Mouse (Mus musculus) kidney, postnatal 25 days (tissue): ENCODE data around the gene Gm17482.

ENCODE experiments used
- DNase-seq, 2 experiments: peaks; one replicate each; pipeline ENCODE4 v3.0.0; 2021; ENCODE audit warnings: mixed read lengths in 2 of 2

Gm17482 gene

DNA sequence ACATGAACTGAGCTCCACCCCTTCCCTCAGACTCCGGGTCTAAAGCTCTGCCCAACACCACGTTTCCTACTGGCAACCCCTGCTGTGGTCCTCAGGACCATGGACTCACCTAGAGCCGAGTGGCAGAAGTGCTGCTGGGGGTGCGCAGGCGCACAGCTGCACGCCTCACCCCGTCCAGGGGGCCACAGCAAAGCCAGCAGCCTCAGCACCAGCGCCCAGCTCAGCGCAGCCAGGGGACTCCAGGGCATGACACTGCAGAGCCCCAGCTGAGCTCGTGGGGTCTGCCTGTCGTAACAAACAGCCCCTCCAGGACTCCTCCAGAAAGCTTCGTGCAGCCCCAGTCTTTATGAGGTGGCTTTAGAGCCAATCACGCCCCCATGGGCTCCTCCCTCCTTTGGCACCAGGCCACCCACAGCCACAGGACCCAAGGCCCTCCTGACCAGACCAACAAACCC lies 24.4 kb downstream of the Gm17482 start:
- DNase-seq: peak; percentile 13 to 44

DNA sequence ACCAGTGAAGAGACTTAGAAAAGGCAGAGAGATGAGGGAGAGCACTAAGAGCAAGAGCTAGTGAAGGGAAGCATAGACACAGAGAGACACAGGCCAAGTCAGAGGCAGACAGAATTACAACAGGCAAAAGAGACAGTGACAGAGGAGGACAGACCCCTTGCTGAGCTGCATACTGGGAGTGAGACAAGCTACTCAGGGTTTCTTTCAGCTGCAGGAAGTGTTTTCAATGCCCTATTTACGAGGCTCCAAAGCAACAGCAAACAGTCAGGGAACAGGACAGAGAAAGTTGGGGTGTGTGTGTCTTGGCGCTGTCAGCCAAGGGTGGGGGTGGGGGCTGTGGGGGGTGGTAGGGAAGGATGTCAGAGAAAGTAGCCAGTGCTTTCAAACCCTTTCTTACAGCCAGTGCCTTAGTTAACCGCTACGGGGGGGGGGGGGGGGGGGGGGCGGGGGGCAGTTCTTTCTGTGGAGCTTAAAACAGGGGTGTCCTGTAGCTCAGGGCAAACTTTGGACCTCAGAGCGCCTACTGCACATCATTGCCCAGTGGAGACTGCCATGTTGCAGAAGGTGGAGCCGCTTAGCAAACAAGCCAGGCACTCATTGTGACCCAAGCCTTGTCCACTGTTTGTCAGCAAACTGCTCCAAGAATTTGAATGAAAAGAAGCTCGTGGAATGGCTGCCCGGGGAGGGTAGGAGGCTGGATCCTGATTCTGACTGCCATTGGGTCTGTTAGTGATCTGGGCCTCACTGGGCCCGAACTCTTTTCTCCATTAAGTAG lies 25.1 kb downstream of the Gm17482 start, which contains the start of gene Timp4:
TSS of gene Timp4 (minus strand) at position 107 of the 775 bp plus-strand sequence.
- DNase-seq: no peak

DNA sequence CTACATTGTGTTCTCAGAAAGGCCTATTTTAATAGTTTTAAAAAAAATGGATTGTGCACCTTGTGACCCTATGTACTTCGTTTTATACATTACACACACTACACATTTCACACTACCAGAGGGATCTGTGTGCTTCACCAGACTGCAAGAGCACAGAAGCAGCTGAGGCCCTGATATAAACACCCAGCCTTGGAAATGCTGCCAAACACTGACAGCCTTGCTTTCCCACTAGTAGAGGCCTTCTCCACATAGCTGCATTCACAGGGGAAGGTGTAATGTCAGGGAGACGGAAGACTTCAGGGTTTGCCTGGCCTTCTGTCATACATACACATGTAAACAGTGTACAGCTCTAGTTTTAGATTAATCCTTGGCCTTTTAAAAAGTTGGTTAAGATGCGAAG lies 28.0 kb downstream of the Gm17482 start:
- DNase-seq: no peak

DNA sequence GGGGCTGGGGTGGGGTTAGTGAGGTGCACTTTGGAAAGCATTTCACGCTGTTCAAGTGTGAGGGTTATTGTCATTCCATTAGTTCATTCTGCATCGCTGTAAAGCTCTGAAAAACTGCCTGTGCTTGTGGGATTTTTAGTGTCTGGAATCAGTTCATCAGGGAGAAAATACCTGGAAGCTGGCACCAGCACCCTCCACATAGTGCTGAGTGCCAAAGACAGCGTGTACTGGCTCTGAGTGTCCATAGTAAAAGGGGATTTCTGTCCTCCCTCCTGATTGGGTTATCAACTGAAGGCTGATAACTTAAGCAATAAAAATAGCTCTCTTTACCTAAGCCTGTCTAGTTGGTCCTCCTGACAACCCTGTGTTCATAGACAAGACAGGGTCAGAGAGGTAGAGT lies 33.4 kb downstream of the Gm17482 start:
- no peak for DNase-seq

DNA sequence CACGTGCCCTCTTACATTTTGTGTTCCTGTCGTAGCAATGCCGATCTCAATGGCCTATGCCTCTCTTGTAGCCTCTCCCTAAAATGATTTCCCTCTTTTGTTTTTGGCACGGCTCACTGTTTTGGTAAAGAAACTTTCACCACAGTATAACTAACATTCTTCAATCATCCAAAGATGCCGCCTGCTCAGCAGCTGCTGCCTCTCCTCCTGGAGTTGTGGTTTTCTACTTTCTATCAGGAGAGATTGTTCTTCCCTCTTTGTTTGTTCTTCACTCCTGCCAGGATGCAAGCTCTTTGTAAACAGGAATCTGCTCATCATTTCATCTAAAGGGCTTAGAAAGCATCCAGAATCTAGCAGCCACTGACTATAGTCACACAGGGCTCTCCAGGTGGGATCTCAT lies 39.6 kb downstream of the Gm17482 start:
- no peak for DNase-seq

DNA sequence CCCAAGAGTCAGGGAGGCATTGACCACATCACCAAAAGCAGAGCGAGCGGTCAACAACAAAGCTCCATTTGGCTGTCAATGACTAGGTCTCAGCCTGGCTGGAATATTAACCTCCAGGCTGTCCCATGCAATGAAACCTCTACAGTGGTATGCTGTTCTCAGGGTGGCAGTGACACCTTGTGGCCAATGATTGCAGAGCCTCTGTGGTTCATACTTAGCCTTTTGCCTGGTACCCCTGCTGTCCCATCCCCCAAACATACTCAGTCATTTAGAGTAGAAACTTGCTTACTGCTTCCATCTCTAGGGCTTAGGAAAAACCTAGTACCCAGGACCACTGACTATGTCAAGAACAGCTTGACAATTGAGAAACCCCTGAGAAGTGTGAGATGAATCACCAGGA lies 40.8 kb downstream of the Gm17482 start:
- DNase-seq: peak; percentile 75 to 85

DNA sequence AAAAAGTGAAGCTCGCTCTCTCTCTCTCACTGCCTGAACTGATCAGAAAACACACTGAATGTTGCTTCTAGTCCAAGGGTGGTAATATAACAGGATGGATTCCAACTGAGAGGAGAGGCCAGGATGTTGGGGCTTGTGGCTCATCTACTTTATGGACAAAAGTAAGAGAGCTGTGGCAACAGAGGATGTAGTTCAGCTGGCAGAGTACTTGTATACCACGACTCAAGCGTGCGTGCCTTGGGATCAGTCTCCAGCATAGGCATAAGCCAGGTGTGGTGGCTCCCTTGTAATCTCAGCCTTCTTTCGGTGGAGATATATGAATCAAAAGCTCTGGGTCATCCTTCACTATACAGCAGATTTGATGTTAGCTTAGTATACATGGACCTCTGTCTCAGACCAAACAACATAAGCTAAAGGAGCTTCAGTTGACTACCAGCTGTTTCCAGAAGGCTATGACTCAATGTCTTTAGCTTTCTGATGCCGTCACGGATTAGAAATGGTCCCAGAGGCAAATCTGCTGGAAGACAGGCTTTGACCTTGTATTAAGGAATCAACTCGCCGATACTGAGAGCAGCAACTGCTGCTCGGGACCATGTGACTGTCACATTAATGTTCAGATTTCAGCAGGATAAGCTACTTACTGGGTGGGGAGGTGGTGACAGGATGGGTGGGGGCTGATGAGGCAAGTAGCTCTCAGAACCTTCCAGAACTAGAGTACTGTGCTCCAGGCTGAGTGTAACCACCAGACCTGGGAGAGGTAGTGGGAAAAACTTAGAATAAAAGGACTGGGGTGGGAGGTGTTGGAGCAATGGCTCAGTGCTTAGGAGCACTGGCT lies 41.6 kb downstream of the Gm17482 start:
- peak in 1 of 2 experiments; percentile 20 for DNase-seq

DNA sequence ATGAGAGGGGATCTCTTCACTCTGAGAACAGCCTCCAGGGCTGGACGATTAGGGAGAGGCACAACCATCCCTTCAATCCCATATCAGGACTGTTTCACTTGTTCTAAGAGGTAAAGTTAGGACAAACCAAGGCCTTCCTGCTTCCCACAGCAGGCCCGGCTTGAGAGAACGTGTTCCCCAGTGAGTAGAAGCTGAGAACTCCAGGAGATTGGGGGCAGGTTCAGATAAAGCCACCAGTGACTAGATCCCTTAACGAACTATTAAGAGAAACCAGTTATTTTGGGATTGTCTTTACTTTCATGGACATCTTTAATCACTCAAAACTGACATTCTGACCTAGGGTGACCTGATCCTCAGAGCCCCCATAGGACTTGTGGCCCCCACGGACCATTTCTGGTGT lies 42.4 kb downstream of the Gm17482 start:
- DNase-seq: no peak

DNA sequence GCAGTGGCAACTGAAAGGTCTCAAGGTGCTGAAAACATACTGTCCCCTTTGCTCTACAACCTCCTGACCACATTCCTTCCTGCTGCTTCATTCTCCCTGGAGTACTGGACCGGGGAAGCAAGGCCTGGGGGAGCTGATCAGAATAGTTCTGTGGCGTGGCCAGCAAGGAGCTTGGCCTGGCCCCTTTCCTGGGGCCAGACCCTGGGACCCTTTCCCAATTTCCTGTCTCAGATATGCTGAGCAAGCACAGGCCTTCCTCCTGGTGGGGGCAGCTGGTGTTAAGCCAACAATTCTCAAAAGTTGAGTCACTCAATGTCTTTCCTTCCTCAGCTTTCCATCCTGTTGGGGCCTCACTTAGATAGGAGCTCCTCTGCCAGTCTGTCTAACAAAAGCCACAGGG lies 42.9 kb downstream of the Gm17482 start:
- peak in 1 of 2 experiments; percentile 29 for DNase-seq

DNA sequence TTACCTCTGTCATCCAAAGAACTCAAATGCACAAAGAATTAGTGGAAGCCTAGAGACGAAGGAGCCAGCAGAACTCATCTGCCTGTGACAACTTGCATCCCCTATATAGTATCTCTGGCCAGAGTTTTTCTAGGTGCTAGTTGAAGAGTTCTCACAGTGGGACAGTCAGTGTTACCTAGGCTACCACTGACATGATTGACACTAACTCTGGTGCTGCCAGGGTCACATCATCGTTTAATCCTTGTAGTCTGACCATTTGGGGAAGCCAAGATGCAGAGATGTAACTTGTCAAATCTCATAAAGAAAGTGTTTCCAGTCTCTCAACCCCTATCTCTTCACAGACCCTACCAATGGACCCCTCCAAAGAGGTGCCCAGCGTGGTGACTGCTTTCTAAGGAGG lies 44.2 kb downstream of the Gm17482 start:
- DNase-seq: no peak

DNA sequence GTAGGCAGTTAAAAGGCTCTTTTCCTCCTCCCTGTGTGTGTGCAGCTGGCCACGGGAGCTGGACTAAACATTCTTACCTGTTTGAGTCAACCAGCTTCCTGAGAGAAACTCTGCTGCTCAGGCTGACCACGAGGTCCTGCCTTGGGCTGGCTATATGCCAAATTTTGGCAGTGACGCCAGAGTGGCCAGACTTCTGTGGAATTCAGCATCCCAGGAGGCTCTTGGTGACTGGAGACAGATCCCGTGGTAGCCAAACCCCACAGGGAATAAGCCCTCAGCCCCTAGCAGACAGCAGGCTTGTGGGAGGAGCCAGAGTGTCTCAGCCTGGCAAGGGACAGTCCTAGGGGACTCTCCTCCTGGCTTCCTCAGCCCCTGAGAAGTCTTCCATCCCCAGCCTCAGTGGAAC lies 44.7 kb downstream of the Gm17482 start:
- peak; percentile 67 to 80 for DNase-seq

DNA sequence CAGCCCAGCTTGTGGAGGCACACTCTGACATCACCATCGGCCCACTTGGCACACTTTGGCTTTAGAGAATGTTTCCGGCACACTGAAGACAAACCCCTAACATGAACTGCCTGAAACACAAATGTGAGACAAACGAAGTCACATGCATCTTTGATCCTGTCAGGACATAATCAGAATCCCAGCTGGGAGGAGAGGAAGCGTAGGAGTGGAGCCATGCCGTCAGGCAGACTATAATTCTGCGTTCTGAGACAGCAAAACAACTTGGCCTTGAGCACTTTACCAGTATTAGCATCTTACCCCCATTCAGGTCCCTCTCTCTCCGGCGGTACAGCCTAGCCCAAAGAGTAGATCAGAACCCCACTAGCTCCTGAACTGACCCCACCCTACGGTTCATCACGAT lies 46.2 kb downstream of the Gm17482 start:
- DNase-seq: no peak

DNA sequence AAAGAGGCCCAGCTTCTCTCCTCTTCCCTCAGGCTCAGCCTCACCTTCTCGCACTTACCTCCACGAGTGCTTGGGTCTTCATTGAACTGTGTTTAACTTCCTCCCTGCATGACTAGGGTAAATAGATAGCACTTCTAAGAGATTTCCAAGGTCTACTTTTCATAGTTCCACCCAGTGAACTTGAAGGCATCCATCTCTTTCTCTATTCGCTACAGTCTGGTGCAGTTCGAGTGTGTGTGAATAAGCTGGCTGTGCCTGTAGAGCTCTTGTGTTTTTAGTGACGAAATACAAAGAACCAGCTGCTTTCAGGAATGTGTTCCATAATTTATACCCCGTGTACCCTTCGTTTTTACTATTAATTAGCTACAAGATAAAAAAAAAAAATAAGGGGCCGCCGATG lies 47.6 kb downstream of the Gm17482 start:
- DNase-seq: no peak

DNA sequence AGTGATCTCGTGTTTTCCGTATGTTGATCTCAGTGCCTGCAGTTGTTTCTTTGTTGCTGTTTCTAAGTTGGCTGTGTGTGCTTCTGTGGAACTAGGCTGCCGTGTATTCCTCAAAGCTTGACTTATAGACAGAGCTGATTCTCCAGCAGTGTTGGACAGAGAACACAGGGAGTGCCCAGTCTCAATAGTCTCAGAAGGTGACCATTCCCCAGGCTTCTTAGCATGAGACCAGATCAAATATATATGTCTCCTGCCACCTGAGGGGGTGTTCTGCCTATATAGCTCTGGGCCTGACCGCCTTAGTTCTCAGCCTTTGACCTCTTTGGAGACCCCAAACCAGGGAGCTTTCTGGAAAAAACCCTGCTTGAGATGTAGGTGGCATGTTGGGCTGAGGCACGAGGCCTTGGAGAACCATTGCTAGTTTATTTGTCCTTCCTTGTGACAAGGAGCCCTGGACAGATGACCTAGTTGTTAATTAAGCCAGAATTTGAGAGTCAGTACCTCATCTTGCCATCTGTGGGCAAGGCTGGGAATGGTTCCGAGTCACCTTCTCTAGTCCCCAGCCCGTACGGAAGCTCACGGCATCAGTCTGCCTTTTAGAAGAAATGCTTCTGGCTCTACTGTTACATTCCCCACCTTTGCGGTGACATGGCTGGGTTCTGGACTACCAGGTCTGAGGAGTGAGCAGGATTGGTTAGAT lies 48.1 kb downstream of the Gm17482 start:
- no peak for DNase-seq

DNA sequence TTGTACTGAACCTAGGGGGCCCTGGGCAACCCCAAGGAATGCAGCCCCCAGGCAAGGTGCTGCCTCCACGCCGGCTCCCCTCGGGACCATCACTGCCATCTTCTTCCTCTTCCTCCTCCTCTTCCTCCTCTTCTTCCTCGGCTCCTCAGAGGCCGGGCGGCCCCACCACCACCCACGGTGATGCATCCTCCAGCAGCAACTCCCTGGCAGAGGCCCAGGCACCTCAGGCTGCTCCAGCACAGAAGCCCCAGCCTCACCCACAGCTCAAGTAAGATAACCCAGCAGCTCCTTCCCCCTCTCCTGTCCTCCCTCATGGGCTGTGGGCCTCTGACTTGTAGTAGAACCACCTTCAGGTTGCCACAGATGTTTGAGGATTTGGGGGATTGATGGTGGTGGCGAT lies 50.9 kb downstream of the Gm17482 start:
- no peak for DNase-seq

DNA sequence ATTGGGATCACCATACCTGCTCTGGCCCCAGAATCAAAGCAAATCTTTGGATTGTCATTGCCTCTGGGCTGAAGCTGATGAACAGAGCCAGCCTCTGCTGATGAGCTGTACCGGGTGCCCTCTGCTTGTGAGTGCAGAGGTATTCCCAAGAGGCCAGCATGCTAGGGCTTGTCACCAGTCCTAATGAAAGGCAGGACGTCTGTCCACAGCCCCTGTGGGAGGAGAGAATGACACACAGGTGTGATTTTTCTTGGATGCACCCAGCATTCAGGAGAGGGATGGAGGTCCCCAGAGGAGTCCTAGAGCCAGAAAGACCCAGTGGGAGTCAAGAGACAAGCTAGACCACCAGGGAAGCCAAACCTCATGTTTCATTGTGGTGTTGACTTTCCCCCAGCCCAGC lies 52.5 kb downstream of the Gm17482 start:
- no peak for DNase-seq

DNA sequence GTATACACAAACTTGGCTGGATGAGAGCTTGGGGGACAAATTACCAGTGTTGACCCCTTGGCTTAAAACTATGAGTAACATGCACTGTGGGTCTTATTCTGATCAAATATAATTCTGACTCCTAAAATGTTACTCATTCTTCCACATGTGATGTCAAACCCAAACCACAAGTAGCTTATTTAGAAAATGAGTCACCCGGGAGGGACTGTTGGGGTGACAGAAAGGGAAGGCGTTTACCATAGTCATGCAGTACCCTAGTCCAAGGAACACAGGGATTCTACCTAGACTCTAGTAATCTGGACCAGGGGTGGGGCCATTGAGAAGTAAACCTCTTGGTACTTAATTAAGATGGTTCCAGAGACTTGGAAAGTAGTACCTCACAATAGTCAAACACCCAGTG lies 57.0 kb downstream of the Gm17482 start:
- DNase-seq: no peak

DNA sequence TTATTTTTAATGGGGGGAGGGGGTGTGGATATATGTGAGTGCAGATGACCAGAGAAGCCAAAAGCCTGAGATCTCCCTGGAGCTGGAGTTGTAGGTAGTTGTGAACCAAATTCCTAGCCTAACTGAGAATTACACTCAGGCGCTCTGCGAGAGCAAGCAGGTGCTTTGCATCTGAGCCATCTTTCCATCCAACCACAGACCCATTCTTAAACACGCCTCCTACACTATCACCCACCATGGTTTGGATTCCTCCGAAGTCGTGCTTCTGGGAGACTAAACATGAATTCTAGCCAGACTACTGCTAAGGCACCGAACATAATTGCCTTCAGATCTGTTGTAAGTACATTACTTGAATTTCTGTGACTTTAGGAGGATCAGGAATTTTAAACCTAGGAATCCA lies 59.3 kb downstream of the Gm17482 start:
- DNase-seq: no peak

DNA sequence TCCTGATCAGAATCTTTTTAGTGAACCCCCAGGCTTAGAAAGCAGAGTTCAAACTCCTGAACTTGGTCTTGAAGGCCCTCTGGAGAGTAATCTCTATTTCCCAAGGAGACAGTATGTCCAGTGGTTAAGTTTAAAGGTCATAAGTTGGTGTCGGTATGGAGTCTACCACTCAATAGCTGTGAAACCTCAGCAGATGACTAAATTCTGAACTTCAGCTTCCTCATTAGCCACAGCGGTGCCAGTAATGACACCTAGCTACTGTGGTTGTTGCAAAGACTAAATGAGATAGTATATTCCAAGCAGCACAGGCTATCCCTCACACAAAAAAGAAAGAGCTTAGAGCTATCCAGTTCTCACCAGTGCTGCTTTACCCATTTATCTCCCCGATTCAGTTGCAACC lies 61.1 kb downstream of the Gm17482 start:
- DNase-seq: no peak

DNA sequence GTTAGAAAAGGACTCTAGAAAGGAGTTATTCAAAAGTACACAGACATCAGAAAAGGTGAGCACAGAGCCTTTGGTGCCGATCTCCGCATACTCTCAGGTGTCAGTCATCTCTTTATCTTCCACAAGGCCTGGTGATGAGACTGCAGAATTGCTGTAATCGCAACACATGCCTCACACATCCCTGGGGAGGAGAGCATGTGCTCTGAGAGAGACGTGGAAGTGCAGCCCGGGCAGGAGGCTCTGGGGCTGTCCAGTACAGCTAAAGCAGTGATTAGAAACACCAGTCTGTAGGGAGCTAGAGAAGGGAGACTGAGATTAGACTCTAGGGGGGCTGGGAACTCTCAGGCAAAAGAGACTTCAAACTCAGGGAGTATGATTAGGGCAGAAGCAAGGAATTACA lies 63.4 kb downstream of the Gm17482 start:
- no peak for DNase-seq

DNA sequence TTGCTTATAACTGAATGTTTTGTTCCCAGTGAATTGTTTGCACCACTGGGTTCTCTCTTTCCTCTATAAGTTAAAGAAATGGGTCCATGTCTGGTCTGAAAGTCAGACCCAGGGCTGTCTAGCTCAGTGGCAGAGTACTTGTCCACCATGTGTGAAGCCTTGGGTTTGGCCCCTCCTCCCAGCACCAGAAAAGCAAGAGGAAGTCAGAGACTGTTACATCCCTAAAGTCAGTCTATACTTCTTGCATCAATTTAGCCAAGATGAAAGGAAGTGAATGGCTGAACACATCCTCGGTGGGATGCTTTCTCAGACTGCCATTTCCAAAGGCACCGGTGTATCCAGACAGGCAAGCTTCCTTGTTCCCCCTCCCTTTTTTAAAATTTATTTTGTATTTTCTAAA lies 63.9 kb downstream of the Gm17482 start:
- DNase-seq: no peak

DNA sequence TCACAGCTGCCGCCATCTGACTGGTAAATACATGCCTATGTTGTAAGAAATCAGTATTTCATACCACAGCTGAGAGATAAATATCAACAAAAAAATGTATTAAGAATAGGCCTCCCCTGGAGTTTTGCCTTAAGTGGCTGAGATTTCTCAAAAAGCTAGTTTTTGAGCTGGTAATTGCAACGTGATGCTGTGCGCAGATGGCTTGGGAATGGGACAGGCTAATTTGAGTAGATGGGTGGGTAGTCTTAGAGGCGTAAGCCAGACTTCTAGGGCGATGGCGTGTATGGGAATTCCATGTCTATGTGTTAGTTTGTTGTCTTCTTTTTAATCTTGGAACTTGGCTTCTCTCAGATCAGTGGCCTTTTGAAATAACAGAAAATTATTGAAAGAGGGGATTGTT lies 64.7 kb downstream of the Gm17482 start:
- DNase-seq: no peak

DNA sequence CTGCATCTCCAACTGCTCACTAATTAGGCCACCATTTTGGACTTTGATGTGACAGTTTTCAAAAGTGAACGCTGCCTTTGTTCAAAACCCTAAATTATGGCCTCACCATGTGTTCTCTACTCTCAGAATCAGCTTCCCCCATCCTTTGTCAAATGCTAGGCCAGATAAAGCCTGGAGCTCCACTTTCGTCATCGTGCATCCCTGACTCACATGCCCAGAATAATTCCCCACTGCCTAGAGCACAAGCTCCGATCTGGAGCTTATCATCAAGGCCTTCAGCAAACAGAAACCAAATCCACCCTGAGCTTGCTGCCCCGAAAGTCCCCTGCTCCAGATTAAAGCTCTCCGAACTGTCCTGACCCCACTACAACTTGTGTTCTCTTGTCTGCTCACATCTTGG lies 65.5 kb downstream of the Gm17482 start:
- DNase-seq: no peak

DNA sequence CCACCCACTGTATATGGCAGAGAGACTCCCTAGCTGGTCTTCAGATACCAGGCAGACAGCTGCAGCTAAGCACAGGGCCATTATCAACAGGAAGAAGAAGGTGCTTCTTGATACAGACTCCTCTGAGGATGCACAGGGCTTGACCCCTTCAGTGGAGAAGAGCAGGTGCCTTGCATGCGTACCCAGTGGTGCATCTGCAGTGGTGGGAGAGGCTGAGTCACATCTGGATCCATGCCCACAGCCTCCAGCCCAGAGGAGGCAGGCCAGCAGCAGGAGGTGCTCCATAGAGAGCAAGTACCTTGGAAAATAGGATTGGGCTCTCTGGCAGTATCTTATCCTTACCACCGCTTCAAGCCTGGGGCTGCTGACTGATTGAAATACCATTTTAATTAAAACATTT lies 66.7 kb downstream of the Gm17482 start:
- DNase-seq: no peak
